Comparison of ENCODE assay signal across 8 mouse cellular contexts in the genomic region with DNA sequence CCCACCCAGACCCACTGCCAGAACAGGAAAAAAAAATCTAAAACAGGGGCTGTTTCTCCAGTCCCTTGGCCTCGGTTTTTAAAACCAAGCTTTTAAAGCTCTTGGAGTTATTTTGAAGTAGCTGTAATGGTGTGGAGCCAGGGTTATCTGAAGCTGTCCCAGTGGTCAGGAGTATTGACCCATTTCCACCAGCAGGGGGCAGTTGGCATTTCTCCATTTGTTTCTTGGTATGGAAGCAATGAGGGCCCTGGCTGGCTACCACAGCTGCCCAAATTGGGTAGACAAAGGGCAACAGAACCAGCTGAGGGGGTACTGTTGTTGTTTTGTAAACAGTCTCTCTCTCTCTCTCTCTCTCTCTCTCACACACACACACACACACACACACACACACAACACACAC.
DNase-seq lines count a peak whose midpoint lies in the region; ATAC-seq and TF ChIP-seq lines count a peak whose summit lies in the region.

No protein-coding gene starts in this region.

- 68% methylated on average over 1 of the region's 1 CpGs for WGBS in forebrain, embryonic 10.5 days
- WGBS in forebrain, embryonic 16.5 days: 68% methylated on average over 1 of the region's 1 CpGs
- WGBS in kidney, postnatal 0 days: 68% methylated on average over 1 of the region's 1 CpGs

- no peaks in the 10 kb centered on the region for H3K27me3 ChIP-seq in forebrain, embryonic 10.5 days (ENCODE audit: poor library complexity, severe bottlenecking)
- no peaks in the 10 kb centered on the region for H3K27me3 ChIP-seq in forebrain, embryonic 16.5 days (replicated peaks; ENCODE audit: control insufficient read depth, insufficient read depth, low read length)
- H3K27me3 ChIP-seq in kidney, postnatal 0 days (ENCODE audit: insufficient read depth, low read length): no peaks in the 10 kb centered on the region

- no peak for ATAC-seq in forebrain, embryonic 16.5 days
- ATAC-seq in common myeloid progenitor, adult 5-6 weeks (replicated peaks; ENCODE audit: low read depth, poor library complexity, severe bottlenecking): peak; percentile 87
- no peak for ATAC-seq in kidney, postnatal 0 days (replicated peaks; ENCODE audit: low FRiP score, low read depth)
- peak; percentile 77 for ATAC-seq in megakaryocyte progenitor cell, adult 5-6 weeks (replicated peaks; ENCODE audit: poor library complexity)

- H3K9ac ChIP-seq in forebrain, embryonic 16.5 days (replicated peaks; ENCODE audit: low read depth, low read length): no peak overlapping the region
- no peak overlapping the region for H3K9ac ChIP-seq in kidney, postnatal 0 days (ENCODE audit: low read depth, low read length)

- H3K4me2 ChIP-seq in forebrain, embryonic 16.5 days (ENCODE audit: low read length): no peak overlapping the region
- no peak overlapping the region for H3K4me2 ChIP-seq in kidney, postnatal 0 days (ENCODE audit: low read length)

- H3K4me3 ChIP-seq in forebrain, embryonic 10.5 days: no peak overlapping the region
- H3K4me3 ChIP-seq in forebrain, embryonic 16.5 days (replicated peaks; ENCODE audit: low read length): no peak overlapping the region
- no peak overlapping the region for H3K4me3 ChIP-seq in kidney, postnatal 0 days (replicated peaks; ENCODE audit: low read depth, low read length)

- no peak overlapping the region for H3K27ac ChIP-seq in forebrain, embryonic 10.5 days
- H3K27ac ChIP-seq in forebrain, embryonic 16.5 days (ENCODE audit: low read length): no peak overlapping the region
- no peak overlapping the region for H3K27ac ChIP-seq in kidney, postnatal 0 days

- DNase-seq in forebrain, embryonic 10.5 days (ENCODE audit: extremely low spot score, low spot score): peak; percentile 35
- peak; percentile 14 for DNase-seq in right cerebral cortex, adult 18-20 months
- DNase-seq in right cerebral cortex, postnatal 36 days (ENCODE audit: low spot score in 2 of 2): no peak
- DNase-seq in kidney, postnatal 0 days (ENCODE audit: low spot score): no peak
- DNase-seq in thymus, postnatal 25 days: peak; percentile 50

- H3K36me3 ChIP-seq in forebrain, embryonic 10.5 days (replicated peaks): no peaks in the 10 kb centered on the region
- H3K36me3 ChIP-seq in forebrain, embryonic 16.5 days (ENCODE audit: control insufficient read depth, insufficient read depth): no peaks in the 10 kb centered on the region
- no peaks in the 10 kb centered on the region for H3K36me3 ChIP-seq in kidney, postnatal 0 days (ENCODE audit: insufficient read depth, low read length)

- peak; percentile 64 for TF ChIP-seq CTCF in kidney, postnatal 0 days (IDR thresholded peaks at IDR 0.05; ENCODE audit: low read depth)

- H3K9me3 ChIP-seq in forebrain, embryonic 10.5 days: no peaks in the 10 kb centered on the region
- no peaks in the 10 kb centered on the region for H3K9me3 ChIP-seq in forebrain, embryonic 16.5 days (ENCODE audit: control insufficient read depth, low read length)
- H3K9me3 ChIP-seq in kidney, postnatal 0 days (replicated peaks; ENCODE audit: low read length): no peaks in the 10 kb centered on the region

- peaks cover 10% of the 10 kb centered on the region for H3K4me1 ChIP-seq in forebrain, embryonic 10.5 days
- H3K4me1 ChIP-seq in forebrain, embryonic 16.5 days (replicated peaks; ENCODE audit: control insufficient read depth, insufficient read depth, low read length): no peaks in the 10 kb centered on the region
- H3K4me1 ChIP-seq in kidney, postnatal 0 days (replicated peaks; ENCODE audit: insufficient read depth, low read length): no peaks in the 10 kb centered on the region

Comparison
In these comparisons a context has a peak if more than half of its experiments do, and no peak if none do; other contexts are left out.
1. DNase-seq: peak in forebrain, embryonic 10.5 days (single experiment), right cerebral cortex, adult 18-20 months (single experiment) and thymus, postnatal 25 days (single experiment); none in right cerebral cortex, postnatal 36 days (0 of 2) and kidney, postnatal 0 days (single experiment).
2. ATAC-seq: peak in common myeloid progenitor, adult 5-6 weeks (single experiment) and megakaryocyte progenitor cell, adult 5-6 weeks (single experiment); none in forebrain, embryonic 16.5 days (single experiment) and kidney, postnatal 0 days (single experiment).